Mouse (Mus musculus) neural tube, embryonic 11.5 days (tissue): ENCODE data around the gene Brd3. TPM values are rescaled to one million over a fixed set of nuclear protein-coding genes. Genes with fewer than 3 reads are reported as not detected.

Experiments used
- ATAC-seq: fragments of 200-750 bp; cut with Nextera tagmentation; 2 replicates; pipeline ENCODE4 v1.8.0; 2017; ENCODE audit warnings: moderate number of reproducible peaks, mild to moderate bottlenecking, moderate TSS enrichment, moderate library complexity; ENCODE audit not compliant: insufficient read depth, low FRiP score, low TSS enrichment
- DNase-seq: peaks from one replicate; pipeline ENCODE4 v3.0.0-alpha.2; 2015; ENCODE audit warnings: low spot score
- H3K27ac ChIP-seq: fragments of 300-500 bp; sonication (generic); 2 replicates; pipeline ENCODE4 v1.5.1; 2014; ENCODE audit warnings: low read depth, mild to moderate bottlenecking, low read length
- H3K27me3 ChIP-seq: fragments of 300-500 bp; sonication (generic); 2 replicates; pipeline ENCODE4 v1.6.1; 2014; ENCODE audit warnings: mild to moderate bottlenecking, low read length, mixed read lengths; ENCODE audit not compliant: control insufficient read depth, insufficient read depth
- H3K36me3 ChIP-seq: fragments of 300-500 bp; sonication (generic); 2 replicates; pipeline ENCODE4 v1.6.1; 2014; ENCODE audit warnings: mild to moderate bottlenecking, low read length, moderate library complexity, mixed read lengths; ENCODE audit not compliant: control insufficient read depth, insufficient read depth
- H3K4me1 ChIP-seq: fragments of 300-500 bp; sonication (generic); 2 replicates; pipeline ENCODE4 v1.6.1; 2014; ENCODE audit warnings: low read length, mixed read lengths; ENCODE audit not compliant: control insufficient read depth, insufficient read depth
- H3K4me2 ChIP-seq: fragments of 300-500 bp; sonication (generic); 2 replicates; pipeline ENCODE4 v1.6.1; 2014; ENCODE audit warnings: low read depth, mild to moderate bottlenecking, moderate library complexity
- H3K4me3 ChIP-seq: fragments of 300-500 bp; sonication (generic); 2 replicates; pipeline ENCODE4 v1.5.1; 2014; ENCODE audit warnings: low read depth, low read length
- H3K9ac ChIP-seq: fragments of 300-500 bp; sonication (generic); 2 replicates; pipeline ENCODE4 v1.6.1; 2014; ENCODE audit warnings: mild to moderate bottlenecking, low read length
- H3K9me3 ChIP-seq: fragments of 300-500 bp; sonication (generic); 2 replicates; pipeline ENCODE4 v1.6.1; 2016; ENCODE audit warnings: low read length; ENCODE audit not compliant: control insufficient read depth
- WGBS: fragments of 180-500 bp; shearing (Covaris S2); extraction: QIAGEN DNeasy Blood & Tissue Kit; methylation state at CpG from one replicate; pipeline ENCODE4 v1.1.7; 2014; 5-methylcytosine and 5-hydroxymethylcytosine counted together
- polyA plus RNA-seq: library from polyadenylated mRNA; unstranded; fragments of >200 nt; fragmentation: Nextera tagmentation; extraction: Ambion mirVana; gene quantifications from 2 replicates; pipeline ENCODE4 v1.2.1, GENCODE M21; 2014

Gene Brd3
- polyA plus RNA-seq, 1 experiment from 2014 or later: 198 TPM

- no peak for ATAC-seq
- H3K36me3 ChIP-seq: peaks cover 21% of the 10 kb centered on the region
- WGBS: 95% methylated on average over 3 of the region's 3 CpGs
These were observed 61.6 kb downstream of the Brd3 start for GRCm38 (mm10) chr2:27445910-27446309.

GRCm38 (mm10) chr2:27443450-27443708, 64.1 kb downstream of the Brd3 start:
- no peak overlapping the region for H3K4me3 ChIP-seq
- 78% methylated on average over 5 of the region's 5 CpGs for WGBS
- ATAC-seq: no peak
- H3K27me3 ChIP-seq: no peaks in the 10 kb centered on the region
- no peaks in the 10 kb centered on the region for H3K9me3 ChIP-seq
- H3K4me2 ChIP-seq: peak overlapping the region; percentile 85; the same call in 1 of the 2 replicates
- no peak for DNase-seq
- H3K9ac ChIP-seq: no peak overlapping the region
- H3K36me3 ChIP-seq: peaks cover 12% of the 10 kb centered on the region
- no peak overlapping the region for H3K27ac ChIP-seq
- peaks cover 6% of the 10 kb centered on the region for H3K4me1 ChIP-seq

More at GRCm38 (mm10) chr2:27445910-27446309, 61.6 kb downstream of the Brd3 start:
- DNase-seq: no peak
- H3K9ac ChIP-seq: no peak overlapping the region
- H3K4me1 ChIP-seq: peaks cover 6% of the 10 kb centered on the region
- H3K9me3 ChIP-seq: no peaks in the 10 kb centered on the region
- H3K4me2 ChIP-seq: no peak overlapping the region
- H3K27me3 ChIP-seq: no peaks in the 10 kb centered on the region
- H3K27ac ChIP-seq: no peak overlapping the region
- no peak overlapping the region for H3K4me3 ChIP-seq

GRCm38 (mm10) chr2:27442708-27443449, 64.6 kb downstream of the Brd3 start:
- 0 out of 2 replicates have a peak overlapping the region, but pooled peaks have one; percentile 14 for H3K27ac ChIP-seq
- peaks cover 9% of the 10 kb centered on the region for H3K36me3 ChIP-seq
- no peaks in the 10 kb centered on the region for H3K9me3 ChIP-seq
- DNase-seq (no peak), ATAC-seq (peak; percentile 37)
- 36% methylated on average over 20 of the region's 20 CpGs for WGBS
- peaks cover 6% of the 10 kb centered on the region for H3K4me1 ChIP-seq
- peak overlapping the region; percentile 55 for H3K4me3 ChIP-seq
- peak overlapping the region; percentile 64 for H3K9ac ChIP-seq
- peak overlapping the region; percentile 85 for H3K4me2 ChIP-seq
- H3K27me3 ChIP-seq: no peaks in the 10 kb centered on the region

- H3K27ac ChIP-seq: 0 out of 2 replicates have a peak within 1 kb of the TSS, but pooled peaks have one; percentile 14
- no peaks in the 10 kb centered on the region for H3K9me3 ChIP-seq
- H3K4me2 ChIP-seq: peak within 1 kb of the TSS; percentile 85
- DNase-seq (peak; percentile 99), ATAC-seq (peak; percentile 90)
- 2% methylated on average over 36 of the region's 36 CpGs for WGBS
- H3K36me3 ChIP-seq: peaks cover 9% of the 10 kb centered on the region
- peak within 1 kb of the TSS; percentile 64 for H3K9ac ChIP-seq
- H3K27me3 ChIP-seq: no peaks in the 10 kb centered on the region
- H3K4me3 ChIP-seq: peak within 1 kb of the TSS; percentile 55
- peaks cover 6% of the 10 kb centered on the region for H3K4me1 ChIP-seq
These were observed 65.4 kb downstream of the Brd3 start, which contains the start of gene Brd3os for GRCm38 (mm10) chr2:27441767-27442707. Brd3os (plus strand) TSS chr2:27442324.

- no peak overlapping the region for H3K4me2 ChIP-seq
- H3K27ac ChIP-seq: no peak overlapping the region
- no peak for DNase-seq
- no peaks in the 10 kb centered on the region for H3K36me3 ChIP-seq
- H3K9me3 ChIP-seq: no peaks in the 10 kb centered on the region
- peaks cover 6% of the 10 kb centered on the region for H3K4me1 ChIP-seq
- H3K9ac ChIP-seq: no peak overlapping the region
- no peak for ATAC-seq
- no peaks in the 10 kb centered on the region for H3K27me3 ChIP-seq
- H3K4me3 ChIP-seq: no peak overlapping the region
- 25% methylated on average over 11 of the region's 11 CpGs for WGBS
These were observed 69.2 kb downstream of the Brd3 start for GRCm38 (mm10) chr2:27438281-27438680.

GRCm38 (mm10) chr2:27437876-27438275, 69.6 kb downstream of the Brd3 start:
- WGBS: 73% methylated on average over 1 of the region's 1 CpGs
- H3K4me3 ChIP-seq: no peak overlapping the region
- no peak overlapping the region for H3K27ac ChIP-seq
- no peak overlapping the region for H3K9ac ChIP-seq
- H3K4me1 ChIP-seq: peaks cover 2% of the 10 kb centered on the region
- no peaks in the 10 kb centered on the region for H3K36me3 ChIP-seq
- ATAC-seq (no peak), DNase-seq (no peak)
- no peaks in the 10 kb centered on the region for H3K9me3 ChIP-seq
- no peaks in the 10 kb centered on the region for H3K27me3 ChIP-seq
- no peak overlapping the region for H3K4me2 ChIP-seq

GRCm38 (mm10) chr2:27432599-27432998, 74.9 kb downstream of the Brd3 start:
- H3K4me1 ChIP-seq: peaks cover 4% of the 10 kb centered on the region; the same call in 1 of the 2 replicates
- DNase-seq (no peak), ATAC-seq (no peak)
- 85% methylated on average over 2 of the region's 2 CpGs for WGBS
- no peak overlapping the region for H3K27ac ChIP-seq
- no peaks in the 10 kb centered on the region for H3K27me3 ChIP-seq
- no peak overlapping the region for H3K9ac ChIP-seq
- no peak overlapping the region for H3K4me3 ChIP-seq
- no peaks in the 10 kb centered on the region for H3K9me3 ChIP-seq
- no peaks in the 10 kb centered on the region for H3K36me3 ChIP-seq
- H3K4me2 ChIP-seq: no peak overlapping the region

GRCm38 (mm10) chr2:27430621-27431020, 76.8 kb downstream of the Brd3 start:
- DNase-seq (no peak), ATAC-seq (no peak)
- Histone ChIP-seq H3K27me3 (no peaks in the 10 kb centered on the region), H3K9me3 (no peaks in the 10 kb centered on the region), H3K36me3 (no peaks in the 10 kb centered on the region), H3K4me1 (peaks cover 5% of the 10 kb centered on the region; the same call in 1 of the 2 replicates), H3K4me3 (no peak overlapping the region), H3K27ac (no peak overlapping the region), H3K9ac (no peak overlapping the region), H3K4me2 (no peak overlapping the region)
- 92% methylated on average over 7 of the region's 7 CpGs for WGBS
